Mouse (Mus musculus) kidney, postnatal 36 days (tissue): ENCODE measurements around the gene Ecm2.
A peak's percentile ranks its signal among the peaks of the same experiment; 100 is the strongest.

ENCODE experiments used
- DNase-seq, 2 experiments: peaks; one replicate each; pipeline ENCODE4 v3.0.0; 2021 to 2022; ENCODE audit warnings: mixed read lengths in 2 of 2

Gene Ecm2

DNA sequence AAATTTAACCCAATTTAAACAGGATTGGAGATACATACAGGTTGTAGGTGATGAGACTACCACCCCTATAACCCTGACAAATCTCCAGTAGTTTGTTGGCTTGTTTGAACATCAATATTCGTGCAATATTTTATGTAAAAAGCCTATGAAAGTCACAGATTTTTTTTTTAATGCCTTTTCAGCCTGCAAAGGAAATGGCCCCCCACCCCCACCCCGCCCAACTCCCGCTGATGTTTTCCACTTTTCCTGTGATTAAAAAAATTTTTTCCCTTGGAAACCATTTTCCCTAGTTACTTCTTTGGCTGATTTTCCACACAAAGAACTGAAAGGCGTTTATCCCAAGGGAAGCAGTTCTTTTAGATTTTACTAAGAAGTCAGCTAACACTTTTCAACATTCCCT, at the start of gene Ecm2:
Ecm2 (plus strand) TSS at position 301 of the 400 bp plus-strand sequence.
- no peak for DNase-seq

- no peak for DNase-seq
Measured at GRCm38 (mm10) chr13:49460276-49460675, 44.3 kb upstream of the Ecm2 start.

DNA sequence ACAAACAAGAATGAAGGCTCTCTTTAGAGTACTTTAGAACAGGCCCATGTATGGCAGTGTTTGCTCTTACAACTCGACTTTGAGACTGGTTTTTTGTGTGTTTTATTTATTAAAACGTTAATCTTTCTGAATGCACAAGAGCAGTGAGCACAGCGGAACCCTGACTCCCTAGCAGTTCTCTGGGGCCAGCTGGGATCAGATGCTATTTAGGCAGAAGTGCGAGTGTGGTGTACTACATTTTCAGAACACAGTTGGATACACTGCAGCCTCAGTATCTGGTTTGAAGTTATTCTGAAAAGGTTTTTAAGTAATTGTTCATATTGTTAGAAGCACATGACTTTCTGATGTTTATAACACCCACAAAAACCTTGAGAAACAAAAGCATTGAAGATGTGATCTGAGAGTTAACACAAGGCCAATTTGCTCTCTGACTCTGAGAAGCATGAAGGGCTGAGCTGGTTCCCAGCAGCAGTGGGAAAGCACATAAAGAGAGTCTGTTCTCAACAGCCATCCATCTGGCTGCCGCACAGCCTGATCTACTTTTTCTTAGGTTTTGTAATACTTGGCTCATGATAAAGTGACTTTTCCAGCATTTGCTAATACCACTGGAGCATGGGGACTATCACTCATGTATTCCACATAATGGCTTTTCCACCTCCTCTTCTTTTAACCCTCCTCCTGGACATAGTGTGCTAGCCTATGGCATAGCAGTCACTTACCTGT, 43.8 kb upstream of the Ecm2 start:
- no peak for DNase-seq

DNA sequence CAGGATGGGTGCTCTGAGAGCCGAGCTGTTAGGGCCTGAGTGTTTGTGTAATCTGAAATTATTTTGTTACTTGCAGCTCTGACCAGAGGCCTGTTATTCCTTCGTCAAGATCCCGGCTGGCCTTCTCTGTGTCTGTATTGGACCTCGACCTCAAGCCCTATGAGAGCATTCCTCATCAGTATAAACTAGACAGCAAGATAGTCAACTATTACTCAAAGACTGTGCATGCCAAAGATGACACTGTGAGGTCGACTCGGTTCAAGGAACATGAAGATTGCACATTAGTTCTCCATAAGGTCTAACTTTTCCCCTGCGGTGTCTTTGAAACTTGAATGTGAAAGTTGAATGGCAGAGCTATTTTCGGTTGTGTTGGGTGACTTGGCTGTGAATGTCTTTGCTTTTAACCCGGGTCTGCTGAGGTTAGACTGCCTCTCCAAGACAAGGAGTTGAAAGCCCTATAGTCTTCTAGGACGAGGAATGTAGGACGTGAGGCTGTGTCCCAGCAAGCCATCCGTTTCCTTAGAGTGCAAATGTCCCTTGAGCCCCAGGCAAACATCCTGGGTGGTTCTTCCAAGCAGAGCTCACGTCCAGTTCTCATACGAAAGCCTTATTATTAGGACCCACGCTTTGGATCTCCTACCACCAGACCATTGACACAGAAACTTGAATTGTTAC, 43.0 kb upstream of the Ecm2 start:
- peak; percentile 74 to 88 for DNase-seq

GRCm38 (mm10) chr13:49462921-49463320, 41.7 kb upstream of the Ecm2 start:
- no peak for DNase-seq

DNA sequence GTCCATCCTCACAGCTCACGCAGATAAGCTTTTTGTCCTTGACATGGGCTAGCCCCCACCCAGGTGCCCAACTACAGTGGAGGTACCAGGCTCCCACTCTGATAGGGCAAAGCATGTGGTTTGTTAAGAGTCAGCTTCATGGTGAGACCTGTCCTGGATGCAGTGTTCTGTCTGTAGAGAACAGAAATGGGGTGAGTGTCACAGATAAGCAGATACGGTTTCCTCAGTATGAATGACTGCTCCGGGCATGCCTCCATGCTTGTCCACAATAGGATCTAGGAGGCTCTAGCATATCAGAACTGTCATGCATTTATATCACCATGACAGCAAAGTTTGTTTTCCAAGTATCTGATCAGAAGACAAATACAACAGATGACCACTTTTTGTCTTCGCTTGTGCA, 38.7 kb upstream of the Ecm2 start:
- no peak for DNase-seq

DNA sequence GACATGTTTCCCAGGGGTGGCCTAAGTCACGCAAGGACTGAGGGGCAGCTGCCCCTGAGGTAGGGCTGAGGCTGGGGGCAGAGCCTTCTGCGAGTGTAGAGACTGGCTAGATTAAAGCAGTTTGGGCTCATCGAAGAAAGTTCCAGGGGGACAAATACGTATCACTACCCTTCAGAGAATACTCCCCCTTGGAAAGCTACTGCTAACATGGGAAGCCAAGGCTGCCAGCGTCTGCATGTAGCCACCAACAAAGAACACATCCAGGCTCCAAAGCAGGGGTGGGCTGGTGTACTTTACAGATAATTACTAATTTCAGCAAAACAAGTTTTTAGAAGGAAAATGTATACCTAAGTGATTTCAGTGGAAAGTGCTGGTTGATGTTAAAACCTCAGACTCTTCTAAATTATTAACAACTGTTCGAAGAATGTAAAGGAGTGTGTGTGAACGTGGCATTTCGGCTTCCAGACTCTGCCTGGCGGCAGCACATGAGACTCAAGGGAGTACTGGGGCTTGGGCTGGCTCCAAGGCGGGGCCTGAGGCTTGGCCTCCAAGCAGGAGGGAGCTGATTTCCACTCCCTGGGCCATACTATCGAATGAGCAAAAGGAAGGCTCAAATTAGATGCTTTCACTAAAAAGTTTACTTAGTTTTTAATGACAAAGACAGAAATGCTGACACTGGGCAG, 38.1 kb upstream of the Ecm2 start:
- peak in 1 of 2 experiments; percentile 38 for DNase-seq

- no peak for DNase-seq
Measured at GRCm38 (mm10) chr13:49467585-49467984, 37.0 kb upstream of the Ecm2 start.

GRCm38 (mm10) chr13:49469002-49469401, 35.6 kb upstream of the Ecm2 start:
- DNase-seq = no peak

DNA sequence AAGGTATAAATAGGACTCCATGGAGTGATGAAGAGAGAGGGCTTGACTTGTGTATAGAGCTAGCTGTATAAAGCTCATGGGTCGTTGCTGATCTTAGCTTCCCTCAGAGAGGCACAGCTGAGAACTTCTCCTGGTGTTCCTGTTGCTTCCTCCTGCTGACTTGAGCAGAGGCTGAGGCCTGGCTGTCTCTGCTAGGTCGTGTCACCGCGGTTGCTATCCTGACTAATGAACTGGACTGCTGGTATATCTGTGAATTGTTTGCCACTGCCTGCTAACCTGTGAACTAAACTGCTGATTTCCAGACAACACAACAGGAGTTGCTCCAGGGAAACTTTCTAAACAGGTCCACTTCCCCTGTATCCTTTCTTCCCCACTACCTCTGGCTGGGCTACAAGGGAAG, 34.3 kb upstream of the Ecm2 start:
- DNase-seq = no peak

- no peak for DNase-seq
Measured at GRCm38 (mm10) chr13:49470806-49471205, 33.8 kb upstream of the Ecm2 start.

- DNase-seq = peak in 1 of 2 experiments; percentile 34
Measured at GRCm38 (mm10) chr13:49471981-49472675, 32.5 kb upstream of the Ecm2 start.

DNA sequence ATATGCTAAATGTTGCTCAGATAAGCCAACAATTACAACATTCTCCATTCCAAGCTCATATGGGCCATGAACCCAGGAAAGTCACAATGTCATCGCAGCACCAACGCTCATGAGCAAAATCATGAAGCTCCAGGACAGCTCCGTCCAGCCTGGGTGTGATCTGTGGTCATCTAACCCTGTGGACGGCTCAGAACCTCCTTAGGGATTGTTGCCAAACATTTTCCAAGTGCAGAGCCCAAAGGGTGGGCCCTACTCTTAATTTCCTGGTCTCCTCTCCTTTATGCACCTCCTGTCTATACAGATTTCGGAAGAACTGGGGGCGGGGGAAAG, 32.0 kb upstream of the Ecm2 start:
- DNase-seq = no peak

GRCm38 (mm10) chr13:49477887-49478286, 26.7 kb upstream of the Ecm2 start:
- DNase-seq = no peak

- no peak for DNase-seq
Measured at GRCm38 (mm10) chr13:49478851-49479374, 25.7 kb upstream of the Ecm2 start.

DNA sequence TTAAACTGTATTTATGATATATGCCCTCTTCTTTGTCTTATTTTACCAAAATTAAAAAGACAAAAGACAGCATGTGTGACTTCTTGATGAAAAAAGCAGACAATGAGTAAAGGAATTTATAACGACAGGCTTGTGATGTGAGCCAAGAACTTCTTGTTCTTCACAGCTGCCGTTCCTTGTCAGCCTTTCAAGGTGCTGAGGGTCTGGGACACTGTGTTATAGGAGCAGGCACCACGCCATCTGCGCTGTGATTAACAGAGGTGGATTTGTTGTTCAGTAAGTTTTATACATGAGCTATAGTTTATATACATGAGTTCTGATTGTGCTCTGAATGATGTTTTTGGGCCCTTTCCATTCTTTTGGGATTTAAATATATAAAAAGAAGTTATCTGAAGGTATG, 25.2 kb upstream of the Ecm2 start:
- no peak for DNase-seq

DNA sequence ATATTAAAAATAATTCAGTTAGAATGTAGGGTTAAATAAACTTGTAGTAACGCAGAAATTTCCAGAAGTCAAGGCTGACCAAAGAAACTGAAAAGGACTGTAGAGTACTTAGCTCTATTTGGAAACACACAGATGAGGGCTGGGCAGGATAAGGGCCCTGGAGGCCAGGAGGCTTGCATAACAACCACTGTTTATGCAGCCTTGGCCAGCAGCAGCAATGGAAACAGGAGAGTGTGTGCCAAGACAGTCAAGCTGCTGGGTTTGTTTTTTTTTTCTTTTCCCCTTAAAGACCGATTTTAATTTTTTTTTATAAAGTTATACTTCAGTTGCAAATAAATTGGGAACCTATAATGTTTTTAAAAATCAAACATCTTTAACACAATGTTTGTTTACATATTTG, 24.6 kb upstream of the Ecm2 start:
- peak; percentile 76 to 88 for DNase-seq

- DNase-seq = no peak
Measured at GRCm38 (mm10) chr13:49480551-49480950, 24.1 kb upstream of the Ecm2 start.

DNA sequence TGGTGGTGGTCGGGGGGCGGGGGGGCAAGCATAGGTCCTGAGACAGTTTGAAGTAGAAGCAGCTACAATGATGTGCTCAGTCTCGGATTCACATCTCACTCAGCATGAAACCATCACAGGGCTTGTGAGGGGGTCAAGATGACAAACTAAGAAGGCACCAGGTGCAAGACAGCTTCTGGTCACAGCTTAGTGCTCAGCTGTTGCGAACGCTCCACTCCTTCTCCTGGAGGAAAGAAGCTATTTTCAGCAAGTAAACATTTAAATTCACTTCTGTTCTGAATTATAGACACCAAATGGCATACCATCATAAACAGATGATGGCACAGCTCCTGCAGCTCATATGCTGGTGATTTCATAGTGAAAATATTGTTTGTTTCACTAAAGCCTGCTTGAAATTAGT, 19.2 kb upstream of the Ecm2 start:
- DNase-seq = no peak

- DNase-seq = no peak
Measured at GRCm38 (mm10) chr13:49492376-49493368, 11.9 kb upstream of the Ecm2 start, which contains the start of gene Tes3-ps. Gene Tes3-ps, plus strand, starts transcription at chr13:49493318.

GRCm38 (mm10) chr13:49505776-49506175, 1.2 kb downstream of the Ecm2 start:
- no peak for DNase-seq

GRCm38 (mm10) chr13:49507176-49507575, 2.6 kb downstream of the Ecm2 start:
- DNase-seq = no peak
